Mouse (Mus musculus) ES-Bruce4 (cell line): Measurements from ENCODE around the gene Bbof1.

Experiments
- CTCF ChIP-seq: IDR thresholded peaks from one replicate; pipeline ENCODE4 v1.8.1; 2011; ENCODE audit warnings: low read depth, low read length
- POLR2A ChIP-seq: IDR thresholded peaks from one replicate; pipeline ENCODE4 v1.8.1; 2011; ENCODE audit warnings: low read length; ENCODE audit not compliant: insufficient read depth

DNA sequence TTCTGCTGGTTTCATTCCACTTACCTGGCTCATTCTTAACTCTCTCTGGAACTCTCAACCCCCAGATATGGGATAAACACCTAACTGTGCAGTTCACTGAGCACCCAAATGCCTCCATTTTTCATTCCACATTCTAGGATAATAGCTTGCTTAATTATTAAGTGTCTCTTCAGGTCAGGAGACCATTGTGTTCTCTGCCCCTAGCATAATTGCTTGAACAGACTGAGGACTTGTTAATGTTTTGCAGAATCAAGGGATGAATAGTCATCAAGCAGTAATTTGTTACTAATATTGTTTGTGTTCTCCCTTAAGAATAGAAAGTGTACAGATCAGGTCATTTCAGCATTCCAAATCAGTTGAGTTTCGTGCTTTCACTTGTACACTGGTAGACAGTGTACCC is 38.5 kb downstream of the Bbof1 start:
- no peak for TF ChIP-seq CTCF
- no peak for TF ChIP-seq POLR2A
